Mouse (Mus musculus): ENCODE data around the gene Xpo6.

DNA sequence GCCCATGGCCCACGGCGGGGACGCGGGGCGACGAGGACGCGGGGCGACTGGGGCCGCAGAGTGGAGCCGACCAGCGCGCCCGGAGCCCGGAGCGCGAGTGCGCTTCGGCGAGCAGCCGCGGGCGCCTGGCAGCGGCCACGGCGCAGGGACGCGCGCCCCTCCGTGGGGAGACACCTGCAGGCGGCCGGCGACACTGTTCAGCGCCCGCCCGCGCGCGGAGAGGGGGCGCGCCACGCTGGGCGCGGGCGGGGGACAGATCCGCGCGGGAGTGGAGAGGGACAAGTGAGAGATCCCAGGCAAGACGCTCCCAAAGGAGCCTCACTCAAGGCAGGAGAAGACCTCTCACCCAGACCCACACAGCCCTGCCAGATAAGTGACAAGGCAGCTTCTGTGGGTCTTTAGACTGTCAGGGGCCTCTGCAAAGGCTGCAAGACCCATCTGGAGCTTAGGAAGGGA, 118.0 kb downstream of the Xpo6 start, which contains the start of gene Gsg1l:
- TF ChIP-seq CTCF (IDR thresholded peaks at IDR 0.05; ENCODE audit: control insufficient read depth, insufficient read depth, low read length) (no peak), POLR2A (IDR thresholded peaks at IDR 0.05; ENCODE audit: borderline replicate concordance, control insufficient read depth, low read depth, low read length) (no peak)
